Mouse (Mus musculus): ENCODE measurements around the gene Cox19. TPM values are rescaled to one million over a fixed set of nuclear protein-coding genes. Genes with fewer than 3 reads are reported as not detected.

Cox19 gene
- total RNA-seq, 2 experiments from 2014 or later = 87.8 to 89.3 TPM

DNA sequence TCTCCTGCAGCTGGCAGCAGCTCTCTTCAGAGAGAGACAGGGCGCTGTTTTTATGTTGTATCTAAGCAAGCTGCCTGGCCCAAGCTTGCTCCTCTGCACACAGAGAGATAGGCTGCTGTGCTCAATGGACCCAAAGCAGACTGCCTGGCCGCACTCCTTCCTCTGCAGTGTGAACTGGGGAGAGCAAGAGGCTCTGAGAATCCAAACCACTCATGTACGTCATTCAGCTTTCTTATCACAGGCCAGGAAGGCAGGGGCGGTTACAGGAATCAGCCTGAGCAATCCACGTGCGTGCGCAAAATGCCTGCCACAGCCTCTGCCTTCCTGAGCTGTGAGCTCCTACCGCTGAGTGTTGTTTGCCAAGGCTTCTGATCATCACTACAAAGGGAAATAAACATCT is 31.5 kb upstream of the Cox19 start:
- intact Hi-C loops (cut with DNase I) = no loop called here
- DNase-seq = no peak

- DNase-seq = no peak
- intact Hi-C loops (cut with DNase I) = no loop called here
Observed at GRCm38 (mm10) chr5:139381586-139382513, 30.6 kb upstream of the Cox19 start.

DNA sequence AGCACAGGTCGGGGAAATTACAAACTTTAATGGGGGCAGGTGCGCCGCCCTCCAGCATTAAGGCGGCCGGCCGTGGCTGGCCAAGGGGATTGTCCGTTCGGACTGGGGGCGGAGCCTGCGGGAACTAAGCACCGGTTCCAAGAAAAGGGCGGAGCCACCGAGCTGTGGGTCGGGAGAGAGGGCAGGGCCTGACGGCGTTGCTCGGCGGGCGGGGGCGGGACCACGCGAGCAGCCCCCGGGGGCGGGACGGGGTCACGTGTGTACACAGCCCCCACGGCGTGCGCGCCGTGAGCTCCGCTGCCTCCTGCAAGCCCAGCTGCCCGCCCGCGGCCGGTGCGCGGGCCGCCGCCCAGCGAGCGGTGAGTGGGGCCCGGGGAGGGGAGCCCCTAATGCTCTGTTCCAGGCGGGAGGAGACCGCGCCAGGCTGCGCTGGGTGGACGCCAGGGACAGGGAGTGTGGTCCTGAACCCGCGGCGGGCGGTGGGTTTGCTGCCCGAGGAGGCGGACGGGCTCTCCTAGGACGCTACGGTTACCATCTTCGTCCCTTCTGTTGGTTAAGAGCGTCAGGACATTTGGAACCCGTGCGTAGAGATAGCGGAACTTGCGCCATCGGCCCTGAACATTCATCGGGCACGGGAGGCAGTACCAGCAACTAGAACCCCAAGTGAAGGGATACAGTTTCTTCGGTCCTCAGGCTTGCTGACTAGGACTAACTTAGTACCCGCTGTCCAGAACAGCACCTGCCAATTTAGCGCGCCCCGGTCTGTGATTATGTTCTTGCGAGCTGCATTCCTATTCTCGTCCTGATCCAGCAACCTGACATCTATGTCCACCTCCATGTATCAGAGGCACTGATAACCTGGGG is 29.4 kb upstream of the Cox19 start:
- DNase-seq = peak; percentile 91
- intact Hi-C loops (cut with DNase I) = no loop called here

- no peak for DNase-seq
- intact Hi-C loops (cut with DNase I) = no loop called here
Observed at GRCm38 (mm10) chr5:139379771-139380384, 28.7 kb upstream of the Cox19 start.

DNA sequence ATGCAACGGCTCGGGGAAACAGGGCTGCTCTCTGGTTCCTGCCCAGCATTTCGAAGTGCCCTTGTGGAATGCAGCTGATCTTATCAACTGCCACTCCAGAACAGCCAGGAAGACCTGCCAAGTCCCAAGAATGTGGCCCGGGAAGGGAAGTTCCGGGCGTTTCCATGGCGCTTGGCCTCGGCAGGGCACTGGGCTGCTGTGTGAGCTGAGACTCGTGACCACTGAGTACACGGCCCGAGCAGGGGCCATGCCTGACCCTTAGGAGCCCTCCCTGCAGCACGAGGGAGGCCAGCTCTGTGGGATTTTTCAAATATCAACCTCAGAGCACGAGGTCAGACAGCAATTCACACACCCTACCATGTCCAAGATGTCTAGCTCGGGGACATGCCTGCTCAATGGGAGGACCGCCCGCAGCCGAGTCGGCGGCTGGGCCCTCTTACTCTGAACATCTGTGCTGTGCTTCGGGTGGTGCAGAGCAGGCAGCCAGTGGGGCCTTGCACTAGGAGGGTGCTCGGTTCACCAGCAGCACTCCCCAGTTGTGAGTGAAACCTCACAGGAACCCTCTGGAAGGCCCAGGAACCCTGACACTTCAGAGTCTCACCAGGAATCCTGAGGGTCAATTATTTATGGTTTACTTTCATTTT is 27.9 kb upstream of the Cox19 start:
- intact Hi-C loops (cut with DNase I) = no loop called here
- DNase-seq = peak; percentile 60

DNA sequence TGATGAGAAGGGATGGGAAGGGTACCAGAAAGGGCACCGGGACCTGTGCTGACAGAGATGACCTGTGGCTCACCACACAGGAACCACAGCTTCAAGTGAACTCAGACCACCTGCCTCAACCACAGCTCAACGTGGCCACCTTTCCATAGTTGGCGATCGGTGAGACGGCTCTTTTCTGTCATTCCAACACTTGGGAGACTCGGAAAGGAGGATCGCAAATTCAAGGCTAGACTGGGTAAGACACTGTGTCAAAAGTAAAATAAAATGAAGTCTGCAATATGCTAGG is 27.0 kb upstream of the Cox19 start:
- intact Hi-C loops (cut with DNase I) = no loop called here
- no peak for DNase-seq

GRCm38 (mm10) chr5:139377468-139378270 is 26.5 kb upstream of the Cox19 start, which contains the start of gene Gpr146:
TSS of gene Gpr146 (plus strand) at chr5:139377697.
- DNase-seq = peak; percentile 47
- intact Hi-C loops (cut with DNase I) = no loop called here

GRCm38 (mm10) chr5:139374841-139375240 is 23.6 kb upstream of the Cox19 start:
- intact Hi-C loops (cut with DNase I) = no loop called here

GRCm38 (mm10) chr5:139373889-139374444 is 22.7 kb upstream of the Cox19 start:
- intact Hi-C loops (cut with DNase I) = no loop called here
- no peak for DNase-seq

More at GRCm38 (mm10) chr5:139374841-139375240, 23.6 kb upstream of the Cox19 start:
- no peak for DNase-seq

- DNase-seq = no peak
- intact Hi-C loops (cut with DNase I) = no loop called here
Observed at GRCm38 (mm10) chr5:139373126-139373525, 21.9 kb upstream of the Cox19 start.

- intact Hi-C loops (cut with DNase I) = no loop called here
- DNase-seq = peak; percentile 93
Observed at GRCm38 (mm10) chr5:139371631-139372401, 20.6 kb upstream of the Cox19 start.

- intact Hi-C loops (cut with DNase I) = no loop called here
- no peak for DNase-seq
Observed at GRCm38 (mm10) chr5:139371118-139371517, 19.9 kb upstream of the Cox19 start.

GRCm38 (mm10) chr5:139370336-139370735 is 19.1 kb upstream of the Cox19 start:
- DNase-seq = no peak
- intact Hi-C loops (cut with DNase I) = no loop called here

DNA sequence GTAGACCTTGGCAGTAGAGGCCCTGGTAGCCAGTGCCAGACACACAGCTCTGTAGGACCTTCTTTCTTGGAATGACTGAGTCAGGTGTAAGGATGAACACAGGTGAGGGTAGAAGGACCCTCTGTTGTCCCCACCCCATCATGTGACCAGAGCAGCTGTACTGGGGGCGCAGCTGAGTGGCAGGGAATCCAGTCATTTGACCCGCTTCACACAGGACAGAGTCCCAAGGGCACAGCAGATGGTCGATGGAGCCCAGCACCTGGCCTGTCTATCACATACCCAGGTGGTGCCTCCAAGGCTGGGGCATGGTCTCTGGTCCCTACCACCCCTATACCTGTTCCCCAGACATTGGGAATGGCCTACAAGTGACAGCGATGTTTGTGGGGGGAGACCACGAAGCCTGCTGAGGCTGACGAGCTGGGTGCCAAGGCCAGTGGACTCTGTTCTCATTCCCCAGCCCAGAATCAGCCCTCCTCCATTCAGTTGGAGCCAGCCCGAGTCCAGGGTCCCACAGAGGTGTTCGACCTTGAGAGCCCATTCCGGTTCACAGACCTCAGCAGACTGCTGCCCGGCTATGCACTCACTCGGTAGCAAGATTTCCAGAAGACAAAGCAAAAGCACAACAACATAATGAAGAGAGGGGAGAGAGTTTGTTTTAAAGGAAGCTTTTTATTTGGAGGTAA is 17.6 kb upstream of the Cox19 start:
- intact Hi-C loops (cut with DNase I) = no loop called here
- DNase-seq = no peak

- no peak for DNase-seq
- intact Hi-C loops (cut with DNase I) = no loop called here
Observed at GRCm38 (mm10) chr5:139367884-139368458, 16.8 kb upstream of the Cox19 start.

- no peak for DNase-seq
- intact Hi-C loops (cut with DNase I) = no loop called here
Observed at GRCm38 (mm10) chr5:139366484-139366883, 15.3 kb upstream of the Cox19 start.

- intact Hi-C loops (cut with DNase I) = no loop called here
- DNase-seq = no peak
Observed at GRCm38 (mm10) chr5:139365827-139366226, 14.6 kb upstream of the Cox19 start.

All from left cerebral cortex, postnatal 4 days (tissue).